Mouse (Mus musculus): ENCODE results near the gene Ifi35.

- TF ChIP-seq CTCF (IDR thresholded peaks at IDR 0.05; ENCODE audit: borderline replicate concordance, insufficient read depth, low read length) (no peak), POLR2A (IDR thresholded peaks at IDR 0.05; ENCODE audit: low read depth, low read length) (peak; percentile 64; the same call in 1 of the 2 replicates)
Observed at GRCm38 (mm10) chr11:101424105-101424851, 23.9 kb upstream of the Ifi35 start, which contains the start of gene Gm27029.

All from embryonic fibroblast, embryonic 13.5 days (primary cell).